Mouse (Mus musculus) kidney, postnatal 14 days (tissue): Measurements from ENCODE around the gene Ccdc86.

ENCODE experiments used
- DNase-seq: peaks from one replicate; pipeline ENCODE4 v3.0.0; 2022; ENCODE audit warnings: mixed read lengths

The Ccdc86 gene

GRCm38 (mm10) chr19:10948416-10948815 is 650 bp downstream of the Ccdc86 start:
- DNase-seq, result no peak

- DNase-seq, result no peak
These were observed 1.8 kb downstream of the Ccdc86 start for GRCm38 (mm10) chr19:10947219-10947618.

GRCm38 (mm10) chr19:10946506-10946905 is 2.6 kb downstream of the Ccdc86 start:
- no peak for DNase-seq

GRCm38 (mm10) chr19:10943955-10944354 is 5.1 kb downstream of the Ccdc86 start:
- no peak for DNase-seq

GRCm38 (mm10) chr19:10940801-10941457 is 8.1 kb downstream of the Ccdc86 start:
- DNase-seq, result peak; percentile 19

- peak; percentile 80 for DNase-seq
These were observed 8.8 kb downstream of the Ccdc86 start for GRCm38 (mm10) chr19:10940097-10940800.

GRCm38 (mm10) chr19:10938771-10939170 is 10.3 kb downstream of the Ccdc86 start:
- DNase-seq, result no peak

GRCm38 (mm10) chr19:10937110-10937563 is 11.9 kb downstream of the Ccdc86 start, which contains the start of gene Ptgdr2:
Ptgdr2 (plus strand) TSS chr19:10937160.
- no peak for DNase-seq

GRCm38 (mm10) chr19:10936077-10936476 is 13.0 kb downstream of the Ccdc86 start:
- no peak for DNase-seq

GRCm38 (mm10) chr19:10935029-10935428 is 14.0 kb downstream of the Ccdc86 start:
- DNase-seq, result no peak

- DNase-seq, result no peak
These were observed 18.4 kb downstream of the Ccdc86 start for GRCm38 (mm10) chr19:10930641-10931040.

- no peak for DNase-seq
These were observed 22.4 kb downstream of the Ccdc86 start for GRCm38 (mm10) chr19:10926666-10927065.

GRCm38 (mm10) chr19:10926123-10926621 is 22.9 kb downstream of the Ccdc86 start:
- peak; percentile 49 for DNase-seq

- DNase-seq, result no peak
These were observed 24.8 kb downstream of the Ccdc86 start for GRCm38 (mm10) chr19:10924220-10924619.

- DNase-seq, result no peak
These were observed 28.0 kb downstream of the Ccdc86 start for GRCm38 (mm10) chr19:10921058-10921457.

GRCm38 (mm10) chr19:10920532-10920931 is 28.5 kb downstream of the Ccdc86 start, which contains the start of gene Zp1:
Zp1 (minus strand) TSS chr19:10920632.
- DNase-seq, result no peak

GRCm38 (mm10) chr19:10918321-10918991 is 30.6 kb downstream of the Ccdc86 start:
- no peak for DNase-seq

- no peak for DNase-seq
These were observed 32.6 kb downstream of the Ccdc86 start for GRCm38 (mm10) chr19:10916506-10916905.

GRCm38 (mm10) chr19:10914870-10915269 is 34.2 kb downstream of the Ccdc86 start:
- DNase-seq, result no peak

GRCm38 (mm10) chr19:10914291-10914690 is 34.8 kb downstream of the Ccdc86 start:
- DNase-seq, result no peak

- DNase-seq, result peak; percentile 33
These were observed 39.9 kb downstream of the Ccdc86 start for GRCm38 (mm10) chr19:10909087-10909721.

GRCm38 (mm10) chr19:10907891-10908290 is 41.2 kb downstream of the Ccdc86 start:
- DNase-seq, result peak; percentile 72

- no peak for DNase-seq
These were observed 43.4 kb downstream of the Ccdc86 start for GRCm38 (mm10) chr19:10905728-10906000.
